Mouse (Mus musculus) limb, embryonic 14.5 days (tissue): Measurements from ENCODE around the gene Efcab9. TPM values are rescaled to one million over a fixed set of nuclear protein-coding genes. Genes with fewer than 3 reads are reported as not detected.

Experiments
- ATAC-seq: fragments of 200-750 bp; cut with Nextera tagmentation; 2 replicates; pipeline ENCODE4 v1.8.0; 2017; ENCODE audit warnings: low read depth, moderate number of reproducible peaks, moderate TSS enrichment; ENCODE audit not compliant: low FRiP score
- DNase-seq: peaks from one replicate; pipeline ENCODE4 v3.0.0-alpha.2; 2015; ENCODE audit warnings: low spot score
- H3K27ac ChIP-seq: fragments of 300-500 bp; sonication (generic); replicated peaks from 2 replicates; pipeline ENCODE4 v1.5.1; 2014; ENCODE audit warnings: low read depth, mild to moderate bottlenecking, low read length, moderate library complexity, mixed read lengths
- H3K27me3 ChIP-seq: fragments of 300-500 bp; sonication (generic); 2 replicates; pipeline ENCODE4 v1.6.1; 2014; ENCODE audit warnings: low read length, mixed read lengths; ENCODE audit not compliant: control insufficient read depth, insufficient read depth
- H3K36me3 ChIP-seq: fragments of 300-500 bp; sonication (generic); 2 replicates; pipeline ENCODE4 v1.6.1; 2014; ENCODE audit warnings: mild to moderate bottlenecking, low read length, moderate library complexity, mixed read lengths; ENCODE audit not compliant: control insufficient read depth, insufficient read depth
- H3K4me1 ChIP-seq: fragments of 300-500 bp; sonication (generic); 2 replicates; pipeline ENCODE4 v1.6.1; 2014; ENCODE audit warnings: antibody characterized with exemption, low read length, mixed read lengths; ENCODE audit not compliant: control insufficient read depth, insufficient read depth
- H3K4me2 ChIP-seq: fragments of 300-500 bp; sonication (generic); replicated peaks from 2 replicates; pipeline ENCODE4 v1.6.1; 2014; ENCODE audit warnings: low read depth, mild to moderate bottlenecking, low read length, moderate library complexity; ENCODE audit not compliant: severe bottlenecking
- H3K4me3 ChIP-seq: fragments of 300-500 bp; sonication (generic); replicated peaks from 2 replicates; pipeline ENCODE4 v1.5.1; 2014; ENCODE audit warnings: low read length
- H3K9ac ChIP-seq: fragments of 300-500 bp; sonication (generic); 2 replicates; pipeline ENCODE4 v1.6.1; 2014; ENCODE audit warnings: mild to moderate bottlenecking, low read depth, low read length, moderate library complexity; ENCODE audit not compliant: severe bottlenecking
- H3K9me3 ChIP-seq: fragments of 300-500 bp; sonication (generic); 2 replicates; pipeline ENCODE4 v1.6.1; 2016; ENCODE audit warnings: low read length; ENCODE audit not compliant: control insufficient read depth
- POLR2A ChIP-seq: fragments of 200-500 bp; IDR thresholded peaks from 2 replicates; pipeline ENCODE4 v1.8.0; 2012; ENCODE audit warnings: inconsistent platforms, mild to moderate bottlenecking, moderate library complexity, borderline replicate concordance; ENCODE audit not compliant: insufficient read depth, insufficient read length; ENCODE audit errors: extremely low read depth
- WGBS: fragments of 180-500 bp; shearing (Covaris S2); extraction: QIAGEN DNeasy Blood & Tissue Kit; methylation state at CpG from one replicate; pipeline ENCODE4 v1.1.7; 2014; 5-methylcytosine and 5-hydroxymethylcytosine counted together
- polyA plus RNA-seq, 2 experiments: library from polyadenylated mRNA; depleted of rRNA in 1 of 2; stranded (reverse) in 1 of 2; unstranded in 1 of 2; fragments of >200 nt; fragmentation: Nextera tagmentation in 1 of 2; extraction: Ambion mirVana in 1 of 2; gene quantifications; 2 replicates each; pipeline versions ENCODE4 v1.2.1 to v1.2.3; 2012 to 2014

Efcab9 gene
- polyA plus RNA-seq, 2 experiments: 0.11 TPM; not detected in 1

DNA sequence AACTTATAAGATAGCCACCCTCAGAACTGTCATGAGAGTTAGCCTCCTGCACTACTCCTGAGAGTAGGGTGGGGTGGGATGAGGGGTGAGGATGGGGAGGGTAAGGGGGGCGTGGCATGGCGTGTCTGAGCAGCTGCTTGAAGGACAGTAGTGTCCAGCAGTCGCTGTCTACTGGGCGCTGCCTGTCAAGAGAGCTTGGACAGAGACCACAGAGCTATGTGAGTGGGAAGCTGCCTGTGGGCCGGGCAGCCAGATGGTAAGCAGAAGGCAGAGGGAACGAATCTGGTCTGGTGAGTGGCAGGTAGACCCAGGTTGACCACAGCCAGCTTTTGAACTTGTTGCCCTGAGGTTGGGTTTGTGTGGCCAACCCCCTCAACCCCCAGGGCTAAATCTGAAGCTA is 8.6 kb upstream of the Efcab9 start:
- DNase-seq: no peak
- ATAC-seq: no peak
- Histone ChIP-seq H3K9me3 (no peaks in the 10 kb centered on the region), H3K9ac (no peak overlapping the region), H3K4me3 (no peak overlapping the region), H3K27me3 (no peaks in the 10 kb centered on the region), H3K4me2 (no peak overlapping the region), H3K27ac (no peak overlapping the region), H3K4me1 (no peaks in the 10 kb centered on the region; the same call in 1 of the 2 replicates), H3K36me3 (no peaks in the 10 kb centered on the region; the same call in 1 of the 2 replicates)
- WGBS: 83% methylated on average over 6 of the region's 6 CpGs
- TF ChIP-seq POLR2A: no peak

DNA sequence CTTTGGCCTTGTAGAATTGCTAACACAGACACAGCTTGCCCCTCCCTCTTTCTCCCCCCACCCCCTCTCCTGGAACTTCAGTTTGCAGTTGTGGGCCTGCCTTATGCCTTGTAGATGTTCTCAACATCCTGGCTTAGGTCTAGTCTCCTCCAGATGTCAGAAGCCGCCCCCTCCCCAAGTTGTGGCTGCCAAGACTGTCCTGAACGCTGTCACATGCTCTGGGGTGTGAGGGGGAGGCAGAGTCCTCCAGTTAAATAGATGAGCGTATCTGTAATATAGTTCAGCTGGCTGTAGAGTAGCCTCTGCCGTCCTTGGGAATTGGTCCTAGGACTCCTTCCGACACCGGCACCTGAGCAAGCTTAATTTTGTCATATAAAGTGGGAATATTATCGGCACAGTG is 7.8 kb upstream of the Efcab9 start:
- no peak for TF ChIP-seq POLR2A
- Histone ChIP-seq H3K36me3 (no peaks in the 10 kb centered on the region; the same call in 1 of the 2 replicates), H3K4me1 (no peaks in the 10 kb centered on the region; the same call in 1 of the 2 replicates), H3K9ac (no peak overlapping the region), H3K27ac (no peak overlapping the region), H3K27me3 (no peaks in the 10 kb centered on the region), H3K4me2 (no peak overlapping the region), H3K9me3 (no peaks in the 10 kb centered on the region), H3K4me3 (no peak overlapping the region)
- 81% methylated on average over 7 of the region's 7 CpGs for WGBS
- ATAC-seq (no peak), DNase-seq (no peak)

DNA sequence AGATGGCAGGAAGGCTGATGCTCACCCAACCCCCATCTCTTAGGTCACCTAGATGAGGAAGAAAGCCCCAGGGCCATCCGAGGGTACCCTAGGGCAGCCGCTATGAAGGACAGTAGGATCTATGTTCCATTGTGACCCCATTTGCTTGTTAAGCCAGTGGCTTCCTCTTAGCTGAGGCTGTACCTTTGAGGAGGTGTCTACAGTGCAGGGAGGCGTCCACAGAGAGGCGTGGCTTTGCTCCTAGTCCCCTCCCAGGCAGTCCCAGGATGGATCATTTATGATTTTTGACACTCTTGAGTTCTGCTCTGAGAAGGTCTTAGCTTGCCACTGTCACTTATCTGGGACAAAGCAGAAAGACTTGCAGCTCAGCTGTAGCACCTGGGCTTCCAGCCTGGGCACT is 7.0 kb upstream of the Efcab9 start:
- DNase-seq (no peak), ATAC-seq (no peak)
- H3K36me3 ChIP-seq: no peaks in the 10 kb centered on the region; the same call in 1 of the 2 replicates
- H3K27ac ChIP-seq: no peak overlapping the region
- no peak overlapping the region for H3K4me2 ChIP-seq
- H3K4me3 ChIP-seq: no peak overlapping the region
- H3K9ac ChIP-seq: no peak overlapping the region
- no peak for TF ChIP-seq POLR2A
- 75% methylated on average over 4 of the region's 4 CpGs for whole genome bisulfite sequencing
- no peaks in the 10 kb centered on the region for H3K9me3 ChIP-seq
- no peaks in the 10 kb centered on the region; the same call in 1 of the 2 replicates for H3K4me1 ChIP-seq
- no peaks in the 10 kb centered on the region for H3K27me3 ChIP-seq

DNA sequence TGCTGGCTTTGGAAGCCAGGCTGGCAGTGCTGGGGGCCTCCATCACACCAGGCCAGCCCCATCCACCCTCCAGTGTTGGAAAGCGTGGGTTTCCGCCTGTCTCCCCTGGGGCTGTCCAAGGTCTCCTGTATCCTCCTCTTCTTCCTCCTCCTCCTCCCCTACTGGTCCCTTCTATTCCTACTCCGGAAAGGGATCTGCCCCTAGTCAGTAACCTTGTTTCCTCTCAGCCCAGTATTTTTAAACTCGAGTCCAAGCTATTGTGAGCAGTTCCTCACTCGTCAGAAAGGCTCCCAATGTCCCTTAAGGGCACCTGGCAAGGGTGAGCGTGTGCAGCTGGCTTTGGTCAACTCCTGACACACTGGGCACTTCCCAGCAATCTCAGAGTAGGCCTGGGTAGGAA is 6.6 kb upstream of the Efcab9 start:
- Histone ChIP-seq H3K4me1 (no peaks in the 10 kb centered on the region; the same call in 1 of the 2 replicates), H3K36me3 (no peaks in the 10 kb centered on the region), H3K4me2 (no peak overlapping the region), H3K4me3 (no peak overlapping the region), H3K9me3 (no peaks in the 10 kb centered on the region), H3K27ac (no peak overlapping the region), H3K27me3 (no peaks in the 10 kb centered on the region), H3K9ac (no peak overlapping the region)
- no peak for TF ChIP-seq POLR2A
- ATAC-seq (no peak), DNase-seq (no peak)
- WGBS: 56% methylated on average over 6 of the region's 6 CpGs

DNA sequence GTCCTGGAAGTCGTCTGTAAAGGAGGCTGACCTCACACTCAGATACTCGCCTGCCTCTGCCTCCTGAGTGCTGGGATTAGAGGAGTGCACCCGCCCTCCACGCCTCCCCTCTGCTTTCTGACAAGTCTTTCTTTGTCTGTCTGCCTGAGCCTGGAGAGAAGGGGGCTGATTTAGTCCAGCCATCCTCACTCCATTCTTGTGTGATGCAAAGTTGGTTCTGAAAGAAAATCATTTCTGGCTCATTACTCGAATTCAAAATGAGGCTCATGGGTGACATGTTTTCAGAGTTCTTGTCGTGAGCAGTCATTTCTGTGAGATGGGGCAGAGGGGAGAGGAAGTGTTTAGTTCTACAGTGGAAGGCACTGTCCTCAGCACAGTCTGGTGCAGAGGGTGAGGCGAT is 5.1 kb upstream of the Efcab9 start:
- no peak for TF ChIP-seq POLR2A
- Histone ChIP-seq H3K36me3 (no peaks in the 10 kb centered on the region), H3K9ac (no peak overlapping the region), H3K9me3 (no peaks in the 10 kb centered on the region), H3K4me1 (0 out of 2 replicates have a peak, but pooled peaks cover 3% of the 10 kb centered on the region), H3K27me3 (no peaks in the 10 kb centered on the region), H3K27ac (no peak overlapping the region), H3K4me2 (no peak overlapping the region), H3K4me3 (no peak overlapping the region)
- no peak for DNase-seq
- no peak for ATAC-seq
- 59% methylated on average over 7 of the region's 7 CpGs for WGBS

DNA sequence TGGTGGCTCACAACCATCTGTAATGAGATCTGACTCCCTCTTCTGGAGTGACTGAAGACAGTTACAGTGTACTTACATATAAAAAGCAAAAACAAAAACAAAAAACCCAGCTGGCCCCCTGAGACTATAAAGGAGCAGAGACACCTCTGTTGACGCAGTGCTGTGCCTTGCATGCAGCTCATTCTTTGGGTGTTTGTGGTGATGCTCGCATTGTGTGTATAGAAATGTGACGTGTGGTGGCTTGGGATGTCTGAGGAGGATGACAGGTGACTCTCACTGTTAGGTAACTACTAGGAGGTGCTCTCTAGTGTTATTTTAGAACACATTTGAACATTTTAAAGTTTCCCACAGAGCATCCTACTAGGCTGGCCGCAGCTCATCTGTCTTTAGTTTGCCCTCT is 3.8 kb upstream of the Efcab9 start:
- no peak for DNase-seq

More for the DNA sequence above, 3.8 kb upstream of the Efcab9 start:
- Histone ChIP-seq H3K4me3 (no peak overlapping the region), H3K9me3 (no peaks in the 10 kb centered on the region), H3K27me3 (no peaks in the 10 kb centered on the region), H3K4me2 (no peak overlapping the region), H3K36me3 (no peaks in the 10 kb centered on the region), H3K9ac (no peak overlapping the region), H3K27ac (no peak overlapping the region), H3K4me1 (0 out of 2 replicates have a peak, but pooled peaks cover 3% of the 10 kb centered on the region)
- no peak for ATAC-seq
- no peak for TF ChIP-seq POLR2A
- WGBS: 90% methylated on average over 4 of the region's 4 CpGs
